In the genomic region with DNA sequence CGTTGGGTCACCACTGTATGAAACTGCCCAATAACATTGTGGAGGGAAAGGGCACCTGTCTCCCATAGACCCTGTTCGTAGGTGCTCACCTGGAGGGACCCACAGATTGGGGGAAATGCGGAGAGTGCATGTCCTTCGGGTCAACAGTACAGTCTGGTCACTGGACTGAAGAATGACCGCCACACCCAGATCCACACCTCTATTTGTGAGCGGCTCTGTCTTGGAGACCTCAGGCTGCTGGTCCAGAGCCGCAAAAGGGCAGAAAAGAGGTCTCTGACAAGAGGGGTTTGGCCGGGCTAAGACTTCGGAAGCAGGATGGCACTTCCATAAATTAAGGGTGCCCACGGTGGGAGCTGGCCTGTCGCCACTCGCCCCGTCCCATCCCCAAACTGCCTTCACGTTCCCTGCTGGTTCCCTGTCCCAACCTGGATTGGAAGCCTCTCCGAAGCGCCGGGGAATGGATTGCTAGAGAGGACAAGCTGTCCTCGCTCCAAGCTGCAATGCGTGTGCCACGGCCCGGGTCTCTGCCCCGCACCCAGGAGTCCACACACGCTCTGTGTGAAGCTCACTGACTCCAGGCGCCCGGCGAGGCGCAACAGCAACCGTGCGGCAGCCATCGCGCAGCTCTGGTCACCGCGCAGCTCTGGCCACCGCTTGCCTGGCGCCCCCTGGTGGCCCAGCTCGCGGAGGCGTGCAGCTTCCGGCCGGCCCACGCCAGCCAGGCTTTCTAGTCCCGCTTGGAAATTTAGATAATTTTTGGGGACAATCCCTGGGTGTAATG, we compare ENCODE assay signal across 8 mouse cellular contexts. TPM values are rescaled to one million over a fixed set of nuclear protein-coding genes. Genes with fewer than 3 reads are reported as not detected.
A peak's percentile ranks its signal among the peaks of the same experiment; 100 is the strongest.
DNase-seq lines count a peak whose midpoint lies in the region; ATAC-seq and TF ChIP-seq lines count a peak whose summit lies in the region.

A gene (minus strand): TSS at position 660 of the 781 bp plus-strand sequence.

- H3K9me3 ChIP-seq in hindbrain, embryonic 13.5 days: no peaks in the 10 kb centered on the region

- 5% methylated on average over 42 of the region's 42 CpGs for WGBS in hindbrain, embryonic 13.5 days

- no peak for TF ChIP-seq CTCF in Patski (IDR thresholded peaks at IDR 0.05)

- CTCF ChIA-PET in Patski (lab: Charles Lee): interaction anchor here (0.6 to 4.3 kb wide), 14 partner anchors 8 to 166 kb away, joined by 3 to 43 read pairs (median 4); a partner anchor contains a TSS

- DNase-seq in Patski (ENCODE audit: low read depth, low spot score): no peak
- DNase-seq in cerebellum, postnatal 14 days: peak; percentile 93 to 94
- peak; percentile 65 to 76 for DNase-seq in frontal cortex, postnatal 25 days (ENCODE audit: low spot score in 2 of 2)
- peak; percentile 76 to 81 for DNase-seq in layer of hippocampus, postnatal 25 days (ENCODE audit: extremely low spot score in 1 of 2, low spot score in 1 of 2)
- peak; percentile 80 for DNase-seq in lung, postnatal 25 days (ENCODE audit: low spot score)
- DNase-seq in retina, adult 2 months (ENCODE audit: low read depth, low spot score): peak; percentile 57
- DNase-seq in thymus, postnatal 36 days: peak; percentile 67 to 71

- POLR2A ChIA-PET in Patski (lab: Charles Lee): interaction anchor here (0.8 to 1.8 kb wide), 2 partner anchors 11 to 19 kb away, joined by 3 to 8 read pairs; no protein-coding TSS in a partner anchor

- no peaks in the 10 kb centered on the region for H3K27me3 ChIP-seq in Patski
- peaks cover 12% of the 10 kb centered on the region; the same call in 1 of the 2 replicates for H3K27me3 ChIP-seq in hindbrain, embryonic 13.5 days

- peaks cover 7% of the 10 kb centered on the region; the same call in 1 of the 2 replicates for H3K4me1 ChIP-seq in hindbrain, embryonic 13.5 days (replicated peaks)

- peak within 1 kb of the TSS; percentile 90 for H3K4me2 ChIP-seq in hindbrain, embryonic 13.5 days

- H3K27ac ChIP-seq in hindbrain, embryonic 13.5 days: no peak within 1 kb of the TSS

- peaks cover 62% of the 10 kb centered on the region for H3K36me3 ChIP-seq in hindbrain, embryonic 13.5 days

- ATAC-seq in Patski: peak; percentile 82
- peak; percentile 86 for ATAC-seq in hindbrain, embryonic 13.5 days (ENCODE audit: low FRiP score)

- H3K4me3 ChIP-seq in hindbrain, embryonic 13.5 days: peak within 1 kb of the TSS; percentile 50

- in situ Hi-C loops in Patski (cut with MboI; ENCODE audit: low pct_unique_long_range_greater_than_20kb): loop anchor here (5.0 kb wide), 1 partner anchor 166 kb away; no protein-coding TSS in a partner anchor

- peak within 1 kb of the TSS; percentile 82 for H3K9ac ChIP-seq in hindbrain, embryonic 13.5 days

RNA-seq across cellular contexts. Expression of the gene that starts here (rescaled TPM):
- 3.9 TPM for polyA plus RNA-seq in Patski (2021)
- 14.0 and 19.2 TPM in 2 replicates for polyA plus RNA-seq in hindbrain, embryonic 13.5 days (2015; fragmentation: Nextera tagmentation; extraction: Ambion mirVana)
- total RNA-seq in layer of hippocampus, postnatal 25 days (2021): 10 to 100 TPM; 13.2 to 16.7 TPM
